Mouse (Mus musculus) MEL (cell line): ENCODE measurements at regions not wholly inside any gene's neighbourhood (a gene's known extent, or its start where the extent isn't known, plus 50 kb on each side); places are given as distances from the start of the nearest gene placed in this dataset.

Experiments used
- DNase-seq: peaks from one replicate; pipeline ENCODE4 v3.0.0; 2011; ENCODE audit warnings: low read depth, low spot score
- H3K27ac ChIP-seq: 2 replicates; pipeline ENCODE4 v1.5.1; 2012; ENCODE audit warnings: low read depth, mild to moderate bottlenecking, control low read depth, low read length, moderate library complexity; ENCODE audit not compliant: control insufficient read depth
- H3K27me3 ChIP-seq, 2 experiments: fragments of 150-350 bp in 1 of 2; sonication (generic) in 1 of 2; 2 replicates each; pipeline ENCODE4 v1.6.1; 2012; ENCODE audit warnings: low read length in 2 of 2, mild to moderate bottlenecking in 2 of 2, improper control_type of control experiment in 1 of 2, moderate library complexity in 1 of 2; ENCODE audit not compliant: insufficient read depth in 2 of 2, control insufficient read depth in 1 of 2
- H3K36me3 ChIP-seq, 2 experiments: 2 replicates each; pipeline ENCODE4 v1.6.1; 2012 to 2014; ENCODE audit warnings: low read length in 2 of 2, improper control_type of control experiment in 1 of 2, inconsistent platforms in 1 of 2, mild to moderate bottlenecking in 1 of 2; ENCODE audit not compliant: insufficient read depth in 2 of 2, control insufficient read depth in 1 of 2
- H3K4me1 ChIP-seq, 2 experiments: fragments of 150-350 bp in 1 of 2; sonication (generic) in 1 of 2; 2 replicates each; pipeline ENCODE4 v1.6.1; 2012; ENCODE audit warnings: low read length in 2 of 2, improper control_type of control experiment in 1 of 2, mild to moderate bottlenecking in 1 of 2; ENCODE audit not compliant: insufficient read depth in 2 of 2, control insufficient read depth in 1 of 2
- H3K4me3 ChIP-seq, 2 experiments: fragments of 150-350 bp in 1 of 2; sonication (generic) in 1 of 2; 2 replicates each; pipeline ENCODE4 v1.5.1; 2012; ENCODE audit warnings: low read depth in 2 of 2, low read length in 2 of 2, mild to moderate bottlenecking in 2 of 2, moderate library complexity in 2 of 2, control low read depth in 1 of 2, improper control_type of control experiment in 1 of 2; ENCODE audit not compliant: control insufficient read depth in 1 of 2, insufficient read depth in 1 of 2
- H3K79me2 ChIP-seq: 2 replicates; pipeline ENCODE4 v1.6.1; 2012; ENCODE audit warnings: mild to moderate bottlenecking, low read length, moderate library complexity; ENCODE audit not compliant: control insufficient read depth, poor library complexity, insufficient read depth
- H3K9ac ChIP-seq: 2 replicates; pipeline ENCODE4 v1.6.1; 2012; ENCODE audit warnings: low read depth, mild to moderate bottlenecking, control low read depth, low read length, moderate library complexity; ENCODE audit not compliant: control insufficient read depth, poor library complexity, severe bottlenecking
- H3K9me3 ChIP-seq: fragments of 150-350 bp; sonication (generic); replicated peaks from 2 replicates; pipeline ENCODE4 v1.6.1; 2012; ENCODE audit warnings: mild to moderate bottlenecking, low read length, improper control_type of control experiment, moderate library complexity; ENCODE audit not compliant: insufficient read depth
- CHD1 ChIP-seq: IDR thresholded peaks from 2 replicates; pipeline ENCODE4 v1.6.1; 2012; ENCODE audit warnings: low read depth, mild to moderate bottlenecking, inconsistent platforms, low read length, improper control_type of control experiment
- E2F4 ChIP-seq: IDR thresholded peaks from 2 replicates; pipeline ENCODE4 v1.6.1; 2011; ENCODE audit warnings: low read depth, low read length, improper control_type of control experiment, borderline replicate concordance
- GABPA ChIP-seq: IDR thresholded peaks from 2 replicates; pipeline ENCODE4 v1.6.1; 2012; ENCODE audit warnings: low read depth, mild to moderate bottlenecking, inconsistent platforms, low read length, improper control_type of control experiment, moderate library complexity
- GATA1 ChIP-seq: IDR thresholded peaks from 2 replicates; pipeline ENCODE4 v1.6.1; 2011; ENCODE audit warnings: low read depth, low read length, improper control_type of control experiment
- JUND ChIP-seq: IDR thresholded peaks from 2 replicates; pipeline ENCODE4 v1.6.1; 2011; ENCODE audit warnings: low read depth, mild to moderate bottlenecking, improper control_type of control experiment, low read length
- KAT2A ChIP-seq: conservative IDR thresholded peaks from 2 replicates; pipeline ENCODE4 v1.6.1; 2012; ENCODE audit warnings: low read depth, low read length, improper control_type of control experiment, inconsistent platforms
- MAZ ChIP-seq: IDR thresholded peaks from 2 replicates; pipeline ENCODE4 v1.6.1; 2012; ENCODE audit warnings: low read depth, mild to moderate bottlenecking, inconsistent platforms, low read length, improper control_type of control experiment
- MEF2A ChIP-seq: IDR thresholded peaks from 2 replicates; pipeline ENCODE4 v1.6.1; 2014; ENCODE audit warnings: low read depth, mild to moderate bottlenecking, inconsistent platforms, low read length, improper control_type of control experiment; ENCODE audit not compliant: poor library complexity, insufficient replicate concordance, severe bottlenecking; ENCODE audit errors: extremely low read depth
- MXI1 ChIP-seq: IDR thresholded peaks from 2 replicates; pipeline ENCODE4 v1.6.1; 2011; ENCODE audit warnings: mild to moderate bottlenecking, low read depth, low read length, improper control_type of control experiment
- MYB ChIP-seq: IDR thresholded peaks from 2 replicates; pipeline ENCODE4 v1.6.1; 2011; ENCODE audit warnings: mild to moderate bottlenecking, low read depth, low read length, improper control_type of control experiment
- NELFE ChIP-seq: IDR thresholded peaks from 2 replicates; pipeline ENCODE4 v1.6.1; 2011; ENCODE audit warnings: low read depth, low read length, improper control_type of control experiment
- NRF1 ChIP-seq: IDR thresholded peaks from 2 replicates; pipeline ENCODE4 v1.6.1; 2014; ENCODE audit warnings: low read depth, mild to moderate bottlenecking, inconsistent platforms, low read length, improper control_type of control experiment, moderate library complexity; ENCODE audit not compliant: poor library complexity, insufficient read depth, severe bottlenecking
- POLR2AphosphoS2 ChIP-seq: IDR thresholded peaks from 2 replicates; pipeline ENCODE4 v1.6.1; 2011; ENCODE audit warnings: low read length, improper control_type of control experiment
- POLR2AphosphoS5 ChIP-seq: IDR thresholded peaks from 2 replicates; pipeline ENCODE4 v1.6.1; 2012; ENCODE audit warnings: low read depth, borderline replicate concordance, mild to moderate bottlenecking, inconsistent platforms, low read length, moderate library complexity, mixed read lengths
- TAL1 ChIP-seq: IDR thresholded peaks from 2 replicates; pipeline ENCODE4 v1.6.1; 2012; ENCODE audit warnings: mild to moderate bottlenecking, inconsistent platforms, low read length, moderate library complexity, mixed read lengths
- UBTF ChIP-seq: IDR thresholded peaks from 2 replicates; pipeline ENCODE4 v1.6.1; 2012; ENCODE audit warnings: low read depth, mild to moderate bottlenecking, inconsistent platforms, low read length, improper control_type of control experiment, moderate library complexity, borderline replicate concordance; ENCODE audit not compliant: insufficient read depth
- USF1 ChIP-seq: IDR thresholded peaks from 2 replicates; pipeline ENCODE4 v1.6.1; 2014; ENCODE audit warnings: low read depth, mild to moderate bottlenecking, inconsistent platforms, low read length, improper control_type of control experiment, moderate library complexity
- USF2 ChIP-seq, 2 experiments: IDR thresholded peaks; 2 replicates each; pipeline ENCODE4 v1.6.1; 2011 to 2012; ENCODE audit warnings: improper control_type of control experiment in 2 of 2, low read length in 2 of 2, borderline replicate concordance in 1 of 2, inconsistent platforms in 1 of 2, low read depth in 1 of 2, mild to moderate bottlenecking in 1 of 2; ENCODE audit not compliant: insufficient read depth in 1 of 2
- ZC3H11A ChIP-seq: IDR thresholded peaks from 2 replicates; pipeline ENCODE4 v1.6.1; 2012; ENCODE audit warnings: low read depth, mild to moderate bottlenecking, inconsistent platforms, low read length, improper control_type of control experiment
- ZMIZ1 ChIP-seq: IDR thresholded peaks from 2 replicates; pipeline ENCODE4 v1.6.1; 2012; ENCODE audit warnings: low read depth, mild to moderate bottlenecking, inconsistent platforms, low read length, improper control_type of control experiment, moderate library complexity
- ZNF384 ChIP-seq: IDR thresholded peaks from 2 replicates; pipeline ENCODE4 v1.6.1; 2012; ENCODE audit warnings: low read depth, mild to moderate bottlenecking, inconsistent platforms, low read length, improper control_type of control experiment

GRCm38 (mm10) chr7:115222642-115223041, 479.1 kb downstream of the Insc start:
- no peaks in the 10 kb centered on the region for H3K79me2 ChIP-seq
- H3K36me3 ChIP-seq, result no peaks in the 10 kb centered on the region
- H3K27me3 ChIP-seq, result no peaks in the 10 kb centered on the region
- TF ChIP-seq MYB (no peak), TAL1 (no peak), ZNF384 (no peak), NRF1 (no peak), ZMIZ1 (no peak), JUND (no peak), MEF2A (no peak), KAT2A (no peak), E2F4 (no peak), NELFE (no peak), MAZ (no peak), USF2 (IDR thresholded peaks at IDR 0.05; ENCODE audit: borderline replicate concordance in 1 of 2, insufficient read depth in 1 of 2, low read depth in 1 of 2, low read length in 2 of 2) (no peak)
- no peak for DNase-seq
- no peak overlapping the region for H3K9ac ChIP-seq
- H3K4me3 ChIP-seq, result no peak overlapping the region
- no peaks in the 10 kb centered on the region for H3K9me3 ChIP-seq
- H3K4me1 ChIP-seq, result no peaks in the 10 kb centered on the region
- H3K27ac ChIP-seq, result no peak overlapping the region

GRCm38 (mm10) chr7:115230525-115230924, 487.0 kb downstream of the Insc start:
- H3K4me1 ChIP-seq, result no peaks in the 10 kb centered on the region
- no peaks in the 10 kb centered on the region for H3K36me3 ChIP-seq
- no peak for TF ChIP-seq POLR2AphosphoS2
- no peak for TF ChIP-seq USF2 (IDR thresholded peaks at IDR 0.05; ENCODE audit: borderline replicate concordance in 1 of 2, insufficient read depth in 1 of 2, low read depth in 1 of 2, low read length in 2 of 2)
- TF ChIP-seq UBTF, result no peak
- TF ChIP-seq TAL1, result no peak
- no peak for TF ChIP-seq ZC3H11A
- TF ChIP-seq GATA1, result no peak
- no peak for TF ChIP-seq USF1
- TF ChIP-seq GABPA, result no peak
- no peak for TF ChIP-seq POLR2AphosphoS5
- no peak for TF ChIP-seq MXI1
- no peak for TF ChIP-seq NELFE
- TF ChIP-seq KAT2A, result no peak
- TF ChIP-seq CHD1, result no peak
- TF ChIP-seq JUND, result no peak
- H3K4me3 ChIP-seq, result no peak overlapping the region
- no peaks in the 10 kb centered on the region for H3K79me2 ChIP-seq
- DNase-seq, result no peak
- H3K27ac ChIP-seq, result no peak overlapping the region
- H3K9ac ChIP-seq, result no peak overlapping the region
- H3K9me3 ChIP-seq, result no peaks in the 10 kb centered on the region
- H3K27me3 ChIP-seq, result no peaks in the 10 kb centered on the region
